Mouse (Mus musculus) heart, adult 2 months (tissue): ENCODE measurements around the gene Cnot10.

ENCODE experiments used
- CTCF ChIP-seq: fragments of 200-600 bp; IDR thresholded peaks from 2 replicates; pipeline ENCODE4 v1.8.1; 2022; ENCODE audit warnings: antibody characterized with exemption, mild to moderate bottlenecking, moderate library complexity
- POLR2A ChIP-seq: fragments of 200-500 bp; IDR thresholded peaks from 2 replicates; pipeline ENCODE4 v1.6.1; 2011; ENCODE audit warnings: mild to moderate bottlenecking, low read depth, low read length, control low read depth; ENCODE audit not compliant: insufficient read depth

- TF ChIP-seq CTCF (no peak), POLR2A (no peak)
Observed at GRCm38 (mm10) chr9:114612566-114612965, 27.4 kb downstream of the Cnot10 start.
